Mouse (Mus musculus) forebrain, postnatal 0 days (tissue): ENCODE data around the gene Harbi1. TPM values are rescaled to one million over a fixed set of nuclear protein-coding genes. Genes with fewer than 3 reads are reported as not detected.
A peak's percentile ranks its signal among the peaks of the same experiment; 100 is the strongest.

Experiments
- ATAC-seq: fragments of 200-750 bp; cut with Nextera tagmentation; 2 replicates; pipeline ENCODE4 v1.8.0; 2017; ENCODE audit warnings: mild to moderate bottlenecking, moderate library complexity
- DNase-seq: peaks from one replicate; pipeline ENCODE4 v3.0.0-alpha.2; 2015
- H3K27ac ChIP-seq: fragments of 300-500 bp; sonication (generic); 2 replicates; pipeline ENCODE4 v1.5.1; 2014; ENCODE audit warnings: low read depth, mild to moderate bottlenecking, antibody characterized with exemption, low read length, moderate library complexity, mixed read lengths
- H3K27me3 ChIP-seq: fragments of 300-500 bp; sonication (generic); 2 replicates; pipeline ENCODE4 v1.6.1; 2014; ENCODE audit warnings: mild to moderate bottlenecking, low read length, mixed read lengths; ENCODE audit not compliant: insufficient read depth
- H3K36me3 ChIP-seq: fragments of 300-500 bp; sonication (generic); 2 replicates; pipeline ENCODE4 v1.6.1; 2014; ENCODE audit warnings: mild to moderate bottlenecking, moderate library complexity; ENCODE audit not compliant: insufficient read depth
- H3K4me1 ChIP-seq: fragments of 300-500 bp; sonication (generic); 2 replicates; pipeline ENCODE4 v1.6.1; 2014; ENCODE audit warnings: antibody characterized with exemption; ENCODE audit not compliant: insufficient read depth
- H3K4me2 ChIP-seq: fragments of 300-500 bp; sonication (generic); 2 replicates; pipeline ENCODE4 v1.6.1; 2014; ENCODE audit warnings: low read depth, mild to moderate bottlenecking, moderate library complexity
- H3K4me3 ChIP-seq: fragments of 300-500 bp; sonication (generic); 2 replicates; pipeline ENCODE4 v1.5.1; 2014; ENCODE audit warnings: low read depth, low read length, mixed read lengths
- H3K9ac ChIP-seq: fragments of 300-500 bp; sonication (generic); 2 replicates; pipeline ENCODE4 v1.6.1; 2014; ENCODE audit warnings: mild to moderate bottlenecking
- H3K9me3 ChIP-seq: fragments of 300-500 bp; sonication (generic); 2 replicates; pipeline ENCODE4 v1.6.1; 2016; ENCODE audit warnings: low read length
- CTCF ChIP-seq: sonication (generic); IDR thresholded peaks from 2 replicates; pipeline ENCODE4 v1.5.1; 2016; ENCODE audit warnings: antibody characterized with exemption, control low read depth, low read depth
- WGBS: fragments of 180-500 bp; shearing (Covaris S2); extraction: QIAGEN DNeasy Blood & Tissue Kit; methylation state at CpG from one replicate; pipeline ENCODE4 v1.1.7; 2014; 5-methylcytosine and 5-hydroxymethylcytosine counted together
- polyA plus RNA-seq: library from polyadenylated mRNA; unstranded; fragments of >200 nt; fragmentation: Nextera tagmentation; extraction: Ambion mirVana; gene quantifications from 2 replicates; pipeline ENCODE4 v1.2.1, GENCODE M21; 2015
- total RNA-seq: library from RNA; depleted of rRNA; stranded (reverse); fragments of >200 nt; gene quantifications from 2 replicates; pipeline ENCODE4 v1.2.3, GENCODE M21; 2014

The Harbi1 gene
- total and polyA plus RNA-seq, 2 experiments from 2014 or later, result 13.2 to 13.9 TPM

GRCm38 (mm10) chr2:91673587-91673986 lies 37.1 kb upstream of the Harbi1 start:
- peaks cover 92% of the 10 kb centered on the region for H3K36me3 ChIP-seq
- H3K4me3 ChIP-seq, result no peak overlapping the region
- H3K27me3 ChIP-seq, result no peaks in the 10 kb centered on the region
- WGBS, result 87% methylated on average over 2 of the region's 2 CpGs
- no peak overlapping the region for H3K9ac ChIP-seq
- H3K9me3 ChIP-seq, result no peaks in the 10 kb centered on the region
- no peak for DNase-seq
- H3K27ac ChIP-seq, result no peak overlapping the region
- H3K4me2 ChIP-seq, result no peak overlapping the region
- no peak for ATAC-seq
- H3K4me1 ChIP-seq, result no peaks in the 10 kb centered on the region
- TF ChIP-seq CTCF, result no peak

- no peak for ATAC-seq
- peaks cover 89% of the 10 kb centered on the region for H3K36me3 ChIP-seq
- H3K27ac ChIP-seq, result no peak overlapping the region
- H3K27me3 ChIP-seq, result no peaks in the 10 kb centered on the region
- H3K4me3 ChIP-seq, result no peak overlapping the region
- H3K9ac ChIP-seq, result no peak overlapping the region
- peak; percentile 7 for DNase-seq
- H3K4me2 ChIP-seq, result no peak overlapping the region
- H3K4me1 ChIP-seq, result no peaks in the 10 kb centered on the region
- no peak for TF ChIP-seq CTCF
- H3K9me3 ChIP-seq, result no peaks in the 10 kb centered on the region
- 86% methylated on average over 5 of the region's 5 CpGs for WGBS
Observed at GRCm38 (mm10) chr2:91674895-91675294, 35.8 kb upstream of the Harbi1 start.

GRCm38 (mm10) chr2:91676420-91676819 lies 34.2 kb upstream of the Harbi1 start:
- no peak for TF ChIP-seq CTCF
- WGBS, result 81% methylated on average over 2 of the region's 2 CpGs
- peaks cover 87% of the 10 kb centered on the region for H3K36me3 ChIP-seq
- ATAC-seq, result no peak
- no peak overlapping the region for H3K27ac ChIP-seq
- no peaks in the 10 kb centered on the region for H3K27me3 ChIP-seq
- H3K4me3 ChIP-seq, result no peak overlapping the region
- no peaks in the 10 kb centered on the region for H3K4me1 ChIP-seq
- DNase-seq, result no peak
- no peak overlapping the region for H3K9ac ChIP-seq
- H3K4me2 ChIP-seq, result no peak overlapping the region
- no peaks in the 10 kb centered on the region for H3K9me3 ChIP-seq

- no peak for ATAC-seq
- H3K4me2 ChIP-seq, result no peak overlapping the region
Observed at GRCm38 (mm10) chr2:91676961-91677360, 33.7 kb upstream of the Harbi1 start.

GRCm38 (mm10) chr2:91682850-91683249 lies 27.8 kb upstream of the Harbi1 start:
- 51% methylated on average over 4 of the region's 4 CpGs for WGBS

More at GRCm38 (mm10) chr2:91676961-91677360, 33.7 kb upstream of the Harbi1 start:
- DNase-seq, result no peak
- no peak for TF ChIP-seq CTCF
- Histone ChIP-seq H3K9me3 (no peaks in the 10 kb centered on the region), H3K27ac (no peak overlapping the region), H3K27me3 (no peaks in the 10 kb centered on the region), H3K9ac (no peak overlapping the region), H3K36me3 (peaks cover 87% of the 10 kb centered on the region), H3K4me1 (no peaks in the 10 kb centered on the region), H3K4me3 (no peak overlapping the region)

GRCm38 (mm10) chr2:91683919-91684318 lies 26.7 kb upstream of the Harbi1 start:
- Histone ChIP-seq H3K4me3 (no peak overlapping the region), H3K27me3 (no peaks in the 10 kb centered on the region)
- 85% methylated on average over 8 of the region's 8 CpGs for WGBS

More at GRCm38 (mm10) chr2:91682850-91683249, 27.8 kb upstream of the Harbi1 start:
- H3K36me3 ChIP-seq, result peaks cover 76% of the 10 kb centered on the region
- H3K4me1 ChIP-seq, result no peaks in the 10 kb centered on the region
- TF ChIP-seq CTCF, result peak; percentile 61
- ATAC-seq (peak; percentile 82), DNase-seq (peak; percentile 71)
- no peaks in the 10 kb centered on the region for H3K9me3 ChIP-seq
- H3K27me3 ChIP-seq, result no peaks in the 10 kb centered on the region
- no peak overlapping the region for H3K27ac ChIP-seq
- no peak overlapping the region for H3K4me2 ChIP-seq
- H3K9ac ChIP-seq, result no peak overlapping the region
- no peak overlapping the region for H3K4me3 ChIP-seq

GRCm38 (mm10) chr2:91689452-91689851 lies 21.2 kb upstream of the Harbi1 start:
- H3K4me1 ChIP-seq, result no peaks in the 10 kb centered on the region
- H3K36me3 ChIP-seq, result peaks cover 56% of the 10 kb centered on the region
- no peak overlapping the region for H3K4me2 ChIP-seq
- ATAC-seq, result no peak
- 81% methylated on average over 7 of the region's 7 CpGs for WGBS
- no peak for DNase-seq
- no peaks in the 10 kb centered on the region for H3K9me3 ChIP-seq
- no peak for TF ChIP-seq CTCF
- H3K9ac ChIP-seq, result no peak overlapping the region
- H3K27me3 ChIP-seq, result no peaks in the 10 kb centered on the region
- no peak overlapping the region for H3K27ac ChIP-seq
- no peak overlapping the region for H3K4me3 ChIP-seq

More at GRCm38 (mm10) chr2:91683919-91684318, 26.7 kb upstream of the Harbi1 start:
- no peak overlapping the region for H3K9ac ChIP-seq
- H3K27ac ChIP-seq, result no peak overlapping the region
- DNase-seq (no peak), ATAC-seq (no peak)
- peaks cover 76% of the 10 kb centered on the region for H3K36me3 ChIP-seq
- H3K9me3 ChIP-seq, result no peaks in the 10 kb centered on the region
- H3K4me2 ChIP-seq, result no peak overlapping the region
- H3K4me1 ChIP-seq, result no peaks in the 10 kb centered on the region
- TF ChIP-seq CTCF, result no peak
